Mouse (Mus musculus) liver, embryonic 14.5 days (tissue): ENCODE measurements around the gene Emc3. TPM values are rescaled to one million over a fixed set of nuclear protein-coding genes. Genes with fewer than 3 reads are reported as not detected.

Experiments
- ATAC-seq: fragments of 200-750 bp; cut with Nextera tagmentation; 2 replicates; pipeline ENCODE4 v1.8.0; 2017; ENCODE audit warnings: moderate number of reproducible peaks, mild to moderate bottlenecking, moderate library complexity; ENCODE audit not compliant: insufficient read depth
- DNase-seq, 3 experiments: peaks; one replicate each; pipeline ENCODE4 v3.0.0-alpha.2; 2012 to 2013; ENCODE audit warnings: low read depth in 3 of 3, low spot score in 3 of 3
- H3K27ac ChIP-seq: fragments of 300-500 bp; sonication (generic); 2 replicates; pipeline ENCODE4 v1.5.1; 2014; ENCODE audit warnings: moderate library complexity, mild to moderate bottlenecking, control low read depth, inconsistent platforms
- H3K27me3 ChIP-seq: fragments of 300-500 bp; sonication (generic); 2 replicates; pipeline ENCODE4 v1.6.1; 2014; ENCODE audit warnings: mild to moderate bottlenecking, low read length, moderate library complexity; ENCODE audit not compliant: control insufficient read depth, insufficient read depth
- H3K36me3 ChIP-seq: fragments of 300-500 bp; sonication (generic); replicated peaks from 2 replicates; pipeline ENCODE4 v1.6.1; 2014; ENCODE audit warnings: low read depth; ENCODE audit not compliant: control insufficient read depth, insufficient read depth
- H3K4me1 ChIP-seq, 2 experiments: fragments of 200-500 bp in 1 of 2; fragments of 300-500 bp in 1 of 2; sonication (generic) in 1 of 2; replicated peaks; 2 replicates each; pipeline ENCODE4 v1.6.1; 2012 to 2014; ENCODE audit warnings: antibody characterized with exemption in 1 of 2, inconsistent platforms in 1 of 2, low read length in 1 of 2; ENCODE audit not compliant: control insufficient read depth in 2 of 2, insufficient read depth in 2 of 2
- H3K4me2 ChIP-seq: fragments of 300-500 bp; sonication (generic); 2 replicates; pipeline ENCODE4 v1.6.1; 2014; ENCODE audit warnings: low read depth, mild to moderate bottlenecking, control low read depth, moderate library complexity
- H3K4me3 ChIP-seq, 2 experiments: fragments of 200-500 bp in 1 of 2; fragments of 300-500 bp in 1 of 2; sonication (generic) in 1 of 2; 2 replicates each; pipeline ENCODE4 v1.5.1; 2012 to 2014; ENCODE audit warnings: low read depth in 2 of 2, low read length in 2 of 2, mild to moderate bottlenecking in 2 of 2, control low read depth in 1 of 2, inconsistent platforms in 1 of 2, moderate library complexity in 1 of 2; ENCODE audit not compliant: insufficient read depth in 1 of 2
- H3K9ac ChIP-seq: fragments of 300-500 bp; sonication (generic); replicated peaks from 2 replicates; pipeline ENCODE4 v1.6.1; 2014; ENCODE audit warnings: mild to moderate bottlenecking, control low read depth, moderate library complexity
- H3K9me3 ChIP-seq: fragments of 300-500 bp; sonication (generic); 2 replicates; pipeline ENCODE4 v1.6.1; 2016; ENCODE audit warnings: low read length, mixed read lengths; ENCODE audit not compliant: control insufficient read depth
- CTCF ChIP-seq: IDR thresholded peaks from 2 replicates; pipeline ENCODE4 v1.5.1; 2016; ENCODE audit warnings: antibody characterized with exemption, low read depth, control low read depth
- EP300 ChIP-seq: IDR thresholded peaks from 2 replicates; pipeline ENCODE4 v1.6.1; 2016; ENCODE audit warnings: antibody characterized with exemption, low read depth
- WGBS: fragments of 180-500 bp; shearing (Covaris S2); extraction: QIAGEN DNeasy Blood & Tissue Kit; methylation state at CpG from one replicate; pipeline ENCODE4 v1.1.7; 2014; ENCODE audit not compliant: insufficient replicate concordance; 5-methylcytosine and 5-hydroxymethylcytosine counted together
- polyA plus RNA-seq, 2 experiments: library from polyadenylated mRNA; depleted of rRNA in 1 of 2; stranded (reverse) in 1 of 2; unstranded in 1 of 2; fragments of >200 nt; fragmentation: Nextera tagmentation in 1 of 2; extraction: Ambion mirVana in 1 of 2; gene quantifications; 2 replicates each; pipeline versions ENCODE4 v1.2.1 to v1.2.3; 2012 to 2014

Gene Emc3
- polyA plus RNA-seq, 2 experiments, result 20.7 to 41.5 TPM

GRCm38 (mm10) chr6:113508272-113508946, 23.0 kb downstream of the Emc3 start:
- no peak overlapping the region for H3K9ac ChIP-seq
- no peaks in the 10 kb centered on the region for H3K9me3 ChIP-seq
- WGBS, result 59% methylated on average over 7 of the region's 7 CpGs
- no peak overlapping the region for H3K4me2 ChIP-seq
- ATAC-seq (no peak), DNase-seq (no peak)
- TF ChIP-seq CTCF, result no peak
- TF ChIP-seq EP300, result no peak
- no peaks in the 10 kb centered on the region for H3K27me3 ChIP-seq
- no peaks in the 10 kb centered on the region for H3K4me1 ChIP-seq
- no peak overlapping the region for H3K27ac ChIP-seq
- H3K36me3 ChIP-seq, result no peaks in the 10 kb centered on the region
- no peak overlapping the region for H3K4me3 ChIP-seq

- Histone ChIP-seq H3K9ac (no peak overlapping the region), H3K27ac (no peak overlapping the region), H3K27me3 (peaks cover 3% of the 10 kb centered on the region; the same call in 1 of the 2 replicates), H3K4me1 (no peaks in the 10 kb centered on the region), H3K9me3 (no peaks in the 10 kb centered on the region), H3K4me2 (no peak overlapping the region), H3K4me3 (no peak overlapping the region), H3K36me3 (no peaks in the 10 kb centered on the region)
- TF ChIP-seq EP300 (no peak), CTCF (no peak)
- DNase-seq, result no peak
- no peak for ATAC-seq
These were observed 24.3 kb downstream of the Emc3 start for GRCm38 (mm10) chr6:113507130-113507529.

- ATAC-seq, result no peak
- WGBS, result 45% methylated on average over 1 of the region's 1 CpGs
- Histone ChIP-seq H3K27ac (no peak overlapping the region), H3K27me3 (peaks cover 16% of the 10 kb centered on the region), H3K9me3 (no peaks in the 10 kb centered on the region), H3K36me3 (no peaks in the 10 kb centered on the region), H3K4me3 (no peak overlapping the region), H3K9ac (no peak overlapping the region), H3K4me2 (no peak overlapping the region), H3K4me1 (no peaks in the 10 kb centered on the region)
- no peak for DNase-seq
- TF ChIP-seq CTCF (no peak), EP300 (no peak)
These were observed 25.8 kb downstream of the Emc3 start for GRCm38 (mm10) chr6:113505689-113506088.

- no peak overlapping the region for H3K27ac ChIP-seq
- no peak overlapping the region for H3K9ac ChIP-seq
- H3K4me2 ChIP-seq, result no peak overlapping the region
- H3K4me1 ChIP-seq, result no peaks in the 10 kb centered on the region
- H3K4me3 ChIP-seq, result no peak overlapping the region
- TF ChIP-seq EP300 (no peak), CTCF (no peak)
- no peaks in the 10 kb centered on the region for H3K9me3 ChIP-seq
- 61% methylated on average over 2 of the region's 2 CpGs for WGBS
- ATAC-seq (no peak), DNase-seq (no peak)
- H3K36me3 ChIP-seq, result no peaks in the 10 kb centered on the region
- peaks cover 19% of the 10 kb centered on the region for H3K27me3 ChIP-seq
These were observed 28.7 kb downstream of the Emc3 start for GRCm38 (mm10) chr6:113502801-113503200.

GRCm38 (mm10) chr6:113501388-113502084, 29.9 kb downstream of the Emc3 start, which contains the start of gene Prrt3:
Gene Prrt3, minus strand, starts transcription at chr6:113501931.
- Histone ChIP-seq H3K27ac (no peak within 1 kb of the TSS), H3K27me3 (peaks cover 19% of the 10 kb centered on the region), H3K9ac (no peak within 1 kb of the TSS), H3K4me2 (no peak within 1 kb of the TSS), H3K4me1 (no peaks in the 10 kb centered on the region), H3K9me3 (no peaks in the 10 kb centered on the region), H3K4me3 (no peak within 1 kb of the TSS), H3K36me3 (no peaks in the 10 kb centered on the region)
- TF ChIP-seq CTCF (no peak), EP300 (no peak)
- ATAC-seq (no peak), DNase-seq (no peak)
- WGBS, result 6% methylated on average over 32 of the region's 32 CpGs
